Mouse (Mus musculus) right cerebral cortex, postnatal 25 days (tissue): Measurements from ENCODE around the gene Rxra.

Experiments used
- DNase-seq: peaks from one replicate; pipeline ENCODE4 v3.0.0; 2022

Rxra gene

GRCm38 (mm10) chr2:27671633-27672091 is 4.6 kb upstream of the Rxra start:
- no peak for DNase-seq

GRCm38 (mm10) chr2:27676478-27677325 is 462 bp downstream of the Rxra start:
- peak; percentile 53 for DNase-seq

GRCm38 (mm10) chr2:27677411-27678310 is 1.4 kb downstream of the Rxra start:
- DNase-seq, result peak; percentile 45

- no peak for DNase-seq
These were observed 2.1 kb downstream of the Rxra start for GRCm38 (mm10) chr2:27678331-27678730.

- DNase-seq, result no peak
These were observed 2.7 kb downstream of the Rxra start for GRCm38 (mm10) chr2:27678836-27679480.

DNA sequence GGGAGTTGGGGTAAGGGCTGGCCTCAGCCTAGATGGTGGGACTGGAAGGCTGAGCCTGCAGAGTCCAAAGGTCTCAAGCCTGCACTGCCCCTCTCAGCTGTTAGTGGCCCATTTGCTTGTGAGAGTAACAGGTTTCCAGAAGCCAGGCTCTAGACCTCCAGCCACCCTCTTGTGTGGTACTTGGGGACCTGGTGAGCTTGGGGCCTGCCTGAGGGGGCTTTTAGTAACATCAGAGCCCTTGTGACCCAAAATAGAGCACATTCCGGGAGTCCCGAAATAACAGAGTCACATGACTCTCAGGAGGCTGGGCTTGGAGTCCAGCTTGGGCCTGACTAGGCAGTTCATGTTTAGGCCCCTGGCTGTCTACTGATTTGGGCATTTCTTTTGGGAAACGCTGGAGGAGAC is 3.4 kb downstream of the Rxra start:
- DNase-seq, result no peak

- no peak for DNase-seq
These were observed 3.8 kb downstream of the Rxra start for GRCm38 (mm10) chr2:27680058-27680457.

- DNase-seq, result no peak
These were observed 4.4 kb downstream of the Rxra start for GRCm38 (mm10) chr2:27680595-27680994.

DNA sequence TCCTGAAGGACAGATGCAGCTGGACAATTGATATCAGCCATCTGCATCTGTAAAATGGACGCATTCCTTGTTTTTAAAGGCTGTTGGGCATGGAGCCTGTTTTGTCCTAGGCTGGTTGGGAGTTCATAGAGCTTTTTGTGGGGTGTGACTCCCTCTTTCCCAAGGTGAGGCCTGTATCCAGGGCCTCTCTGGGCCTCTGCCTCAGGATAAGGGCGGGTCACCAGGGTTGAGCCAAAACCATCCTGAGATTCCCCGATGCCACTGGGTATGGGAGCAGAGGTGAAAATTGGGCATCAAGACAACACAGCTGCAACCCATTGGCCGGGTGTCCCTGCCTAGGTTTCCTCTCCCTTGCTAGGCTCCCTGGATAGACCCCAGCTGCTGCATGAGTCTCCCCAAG is 5.2 kb downstream of the Rxra start:
- no peak for DNase-seq

GRCm38 (mm10) chr2:27682096-27682495 is 5.9 kb downstream of the Rxra start:
- no peak for DNase-seq

- no peak for DNase-seq
These were observed 7.9 kb downstream of the Rxra start for GRCm38 (mm10) chr2:27684017-27684657.

DNA sequence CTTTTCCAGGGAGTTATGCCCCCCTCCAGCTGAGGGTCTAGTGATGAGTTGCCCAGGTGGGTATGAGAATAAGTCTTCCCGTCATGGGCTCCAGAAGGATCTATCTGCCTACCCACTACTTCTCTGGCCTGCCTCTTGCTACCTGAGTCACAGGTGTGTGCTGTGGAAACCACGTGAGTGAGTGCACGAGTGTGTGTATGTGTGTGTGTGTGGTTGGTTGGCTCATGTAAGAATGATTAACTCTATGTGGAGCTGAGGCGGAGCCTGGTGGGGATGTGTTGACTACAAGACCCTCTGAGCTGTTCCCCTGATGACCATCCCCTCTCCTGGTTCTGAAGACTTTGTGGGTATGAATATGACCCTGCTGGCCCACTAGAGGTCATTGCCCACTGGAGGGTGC is 9.7 kb downstream of the Rxra start:
- DNase-seq, result no peak

DNA sequence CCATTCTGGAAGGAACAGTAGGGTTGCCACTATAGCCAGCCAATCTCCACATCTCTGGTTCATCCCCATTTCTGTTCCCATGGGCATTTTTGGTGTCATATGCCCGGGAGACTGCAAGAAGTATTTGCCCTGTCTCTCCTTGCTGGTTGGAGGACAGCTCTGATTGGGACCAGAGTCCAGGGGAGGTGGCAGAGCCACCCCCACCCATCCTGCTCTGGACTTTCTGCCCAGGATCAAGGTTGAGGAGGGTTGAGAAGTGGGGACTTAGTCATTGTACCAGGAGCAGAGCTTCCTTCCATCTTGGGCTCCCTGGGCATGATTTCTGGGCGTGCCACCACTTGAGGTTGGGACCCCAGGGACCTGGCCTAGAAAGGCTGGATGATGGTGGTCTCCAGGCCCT is 10.1 kb downstream of the Rxra start:
- DNase-seq, result no peak

- no peak for DNase-seq
These were observed 10.8 kb downstream of the Rxra start for GRCm38 (mm10) chr2:27687041-27687440.

DNA sequence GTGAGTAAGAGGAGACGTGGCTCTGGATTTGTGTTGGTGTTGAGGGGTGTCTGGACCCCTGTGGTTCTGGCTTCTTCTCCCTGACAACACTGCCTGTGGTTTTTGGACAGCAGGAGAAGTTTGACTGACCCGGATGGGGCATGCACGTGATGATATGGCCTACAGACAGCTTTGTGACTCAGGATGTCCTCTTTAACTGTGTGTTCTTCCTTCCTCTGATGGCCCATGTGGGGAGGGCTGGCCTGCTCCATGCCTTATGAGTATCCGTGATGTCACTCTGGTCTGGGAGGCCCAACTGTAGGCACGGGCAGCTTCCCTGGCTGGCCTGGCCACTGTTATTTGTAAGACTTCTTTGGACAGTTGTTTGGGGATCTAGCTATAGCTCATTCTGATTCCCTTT is 11.7 kb downstream of the Rxra start:
- no peak for DNase-seq

- no peak for DNase-seq
These were observed 14.5 kb downstream of the Rxra start for GRCm38 (mm10) chr2:27690714-27691113.

GRCm38 (mm10) chr2:27691139-27691720 is 15.0 kb downstream of the Rxra start:
- no peak for DNase-seq

DNA sequence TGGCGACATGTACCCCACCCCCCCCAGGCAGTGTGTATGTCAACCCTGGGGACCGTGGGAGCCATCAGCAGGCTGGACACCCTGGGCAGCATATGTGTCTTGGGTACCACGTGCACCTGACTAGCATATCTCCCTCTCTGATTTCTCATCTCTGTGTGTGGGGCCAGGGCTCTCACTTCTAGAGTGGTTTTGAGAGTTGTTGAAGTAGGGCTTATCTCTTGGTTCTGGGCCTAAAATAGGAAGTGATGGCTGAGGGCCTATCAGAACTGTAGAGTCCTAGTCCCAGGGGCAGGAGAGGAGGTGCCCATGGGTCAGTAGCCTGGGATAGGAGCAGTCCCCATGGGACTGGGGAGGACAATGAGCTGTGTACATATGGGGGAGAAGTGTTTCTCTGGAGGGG is 16.4 kb downstream of the Rxra start:
- no peak for DNase-seq

DNA sequence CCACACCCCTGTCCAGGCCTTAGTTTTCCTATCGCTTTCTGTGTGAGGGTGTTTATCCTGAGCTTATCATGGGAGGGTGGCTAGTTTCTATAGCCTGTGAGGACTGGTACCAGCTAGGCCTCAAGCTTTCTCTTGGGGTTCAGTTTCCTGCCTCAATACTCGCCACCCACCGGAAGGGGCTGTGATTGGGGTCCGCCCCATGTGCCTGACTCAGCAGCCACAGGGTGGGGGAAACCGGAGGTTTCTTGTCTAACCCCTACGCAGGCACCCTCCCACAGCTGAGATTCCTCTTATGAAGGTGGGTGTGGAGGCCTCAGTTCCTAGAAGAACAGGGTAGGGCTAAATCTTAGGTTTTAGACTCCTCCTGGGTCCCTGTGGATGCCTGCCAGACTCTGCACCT is 17.4 kb downstream of the Rxra start:
- no peak for DNase-seq

DNA sequence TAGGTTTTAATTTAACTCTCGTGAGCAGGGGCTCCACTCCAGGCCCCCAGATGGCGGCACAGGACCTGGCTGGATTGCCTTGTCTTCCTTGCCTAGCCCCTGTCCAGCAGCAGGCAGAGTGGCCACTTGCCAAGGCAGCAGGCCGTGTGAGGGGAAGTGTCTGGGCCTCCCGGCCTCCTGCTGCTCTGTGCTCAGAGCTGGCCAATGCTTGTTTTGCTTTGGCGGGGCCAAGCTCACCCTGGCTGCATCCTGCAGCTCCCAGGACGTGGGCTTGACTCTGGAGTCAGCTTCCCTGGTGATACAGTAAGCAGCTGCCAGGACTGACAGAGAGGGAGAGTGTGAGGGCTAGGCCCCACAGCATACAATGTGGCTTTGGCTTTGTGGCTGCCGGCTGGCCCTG is 23.3 kb downstream of the Rxra start:
- DNase-seq, result peak; percentile 70

DNA sequence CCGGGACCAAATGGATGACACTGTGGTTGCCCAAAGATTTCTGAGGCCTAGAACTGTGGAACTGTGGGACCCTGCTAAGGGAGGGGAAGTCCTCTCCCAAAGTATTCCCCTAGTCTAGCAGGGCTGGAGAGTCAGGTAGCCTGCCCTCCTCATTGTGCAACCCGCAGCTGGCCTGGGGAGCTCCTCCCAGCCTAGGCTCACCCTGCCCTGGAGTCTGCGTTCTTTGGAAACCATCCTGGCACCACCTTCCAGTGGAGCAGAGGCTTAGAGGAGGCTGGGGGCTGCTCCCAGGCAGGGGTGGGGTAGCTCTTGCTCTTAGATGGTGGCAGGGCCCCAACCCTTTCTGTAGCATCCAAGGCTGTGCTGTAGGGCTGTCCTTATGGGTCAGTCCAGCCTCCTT is 26.0 kb downstream of the Rxra start:
- DNase-seq, result no peak

DNA sequence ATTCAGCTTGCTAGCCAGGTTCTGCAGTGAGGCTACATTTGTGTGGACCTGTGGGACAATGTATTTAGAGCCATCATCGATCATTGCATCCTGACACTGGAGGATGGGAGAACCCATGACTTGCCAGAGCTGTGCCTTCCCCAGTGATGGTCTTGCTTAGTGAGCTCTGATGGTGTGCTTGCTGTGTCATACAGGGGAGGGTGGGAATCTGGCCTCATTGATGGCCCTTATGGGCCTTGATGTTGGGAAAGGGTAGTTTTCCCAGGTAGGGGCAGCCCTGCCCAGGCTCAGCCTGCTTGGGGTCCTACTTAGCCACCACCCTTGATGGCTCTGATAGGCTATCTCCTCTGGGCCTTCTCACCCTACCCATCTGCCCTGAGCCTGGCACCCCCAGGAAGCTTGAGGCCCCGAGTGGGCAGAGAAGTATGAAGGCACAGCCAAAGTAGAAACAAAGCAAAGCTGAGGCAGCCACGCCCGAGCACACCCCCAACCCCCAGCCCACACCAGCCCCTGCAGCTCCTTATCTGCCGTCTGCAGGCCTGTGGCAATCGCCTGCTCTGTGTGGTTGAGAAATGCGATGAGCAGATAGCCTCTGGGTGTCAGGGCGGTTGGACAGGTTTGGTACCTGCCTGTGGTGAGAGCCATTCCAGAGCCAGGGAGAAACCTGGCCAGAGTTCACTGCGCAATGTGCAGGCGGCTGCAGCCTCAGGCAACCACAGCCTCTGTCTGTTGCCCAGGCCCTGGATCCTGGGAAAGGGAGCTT is 26.8 kb downstream of the Rxra start:
- no peak for DNase-seq
